Mouse (Mus musculus): ENCODE results near the gene Ppp4r4.

- no peak for TF ChIP-seq CTCF (IDR thresholded peaks at IDR 0.05; ENCODE audit: control insufficient read depth, insufficient read depth, insufficient read length)
- no peak for TF ChIP-seq MAX (IDR thresholded peaks at IDR 0.05)
Observed at GRCm38 (mm10) chr12:103565151-103565550, 33.1 kb downstream of the Ppp4r4 start.

Data from C2C12 (cell line).